Mouse (Mus musculus): Measurements from ENCODE around the gene Bicra.

DNA sequence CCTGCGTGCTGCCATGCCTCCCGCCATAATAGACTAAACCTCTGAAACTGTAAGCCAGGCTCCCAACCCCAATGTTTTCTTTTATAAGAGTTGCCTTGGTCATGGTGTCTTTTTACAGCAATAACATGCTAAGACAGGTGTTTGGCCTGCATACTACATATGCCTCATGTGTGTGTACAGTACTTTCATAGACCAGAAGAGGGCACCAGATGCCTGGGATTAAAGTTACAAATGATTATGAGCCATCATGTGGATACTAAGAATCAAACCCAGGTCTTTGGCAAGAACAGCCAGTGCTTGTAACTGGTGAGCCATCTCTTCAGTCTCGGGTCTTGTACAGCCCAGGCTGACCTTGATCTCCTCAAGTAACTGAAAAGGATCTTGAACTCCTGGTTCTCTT, 78.0 kb downstream of the Bicra start:
- TF ChIP-seq CTCF (conservative IDR thresholded peaks at IDR 0.05; ENCODE audit: low read length) (peak; percentile 51), POU5F1 (IDR thresholded peaks at IDR 0.05; ENCODE audit: borderline replicate concordance, low read length) (no peak)

All from E14TG2a.4 (cell line).